Mouse (Mus musculus) G1E (cell line): ENCODE results near the gene Pik3r1.

ENCODE experiments used
- CTCF ChIP-seq: IDR thresholded peaks from 2 replicates; pipeline ENCODE4 v1.5.1; 2012; ENCODE audit warnings: low read depth, low read length, inconsistent platforms, mixed read lengths
- GATA1 ChIP-seq: IDR thresholded peaks from 2 replicates; pipeline ENCODE4 v1.6.1; 2012; ENCODE audit warnings: borderline replicate concordance, low read length, inconsistent platforms, mixed read lengths
- GATA2 ChIP-seq: IDR thresholded peaks from 2 replicates; pipeline ENCODE4 v1.6.1; 2012; ENCODE audit warnings: low read depth, low read length, inconsistent platforms, borderline replicate concordance
- POLR2AphosphoS5 ChIP-seq: IDR thresholded peaks from 2 replicates; pipeline ENCODE4 v1.6.1; 2012; ENCODE audit warnings: low read depth, low read length, inconsistent platforms; ENCODE audit not compliant: insufficient replicate concordance
- TAL1 ChIP-seq: conservative IDR thresholded peaks from 2 replicates; pipeline ENCODE4 v1.6.1; 2012; ENCODE audit warnings: low read depth, low read length, inconsistent platforms, mixed read lengths

DNA sequence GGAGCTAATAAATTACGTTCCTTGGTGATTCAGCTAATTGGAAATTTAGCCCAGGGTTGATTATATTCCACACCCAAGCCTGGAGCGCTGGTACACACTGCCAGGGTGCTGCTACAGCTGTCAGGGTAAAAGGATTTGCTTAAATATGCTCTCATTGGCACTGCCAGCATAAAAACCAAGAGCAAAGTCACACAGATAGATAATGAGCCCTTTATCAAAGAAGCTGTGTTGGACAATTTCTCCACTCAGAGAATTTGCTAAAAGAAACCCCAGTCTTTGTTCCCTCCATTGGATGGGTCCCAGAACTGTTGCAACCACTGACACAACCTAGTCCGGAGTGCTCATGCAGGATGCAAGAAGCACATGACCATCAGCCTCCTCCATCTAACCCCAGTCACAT is 9.8 kb upstream of the Pik3r1 start:
- TF ChIP-seq POLR2AphosphoS5 (no peak), CTCF (no peak), TAL1 (no peak), GATA1 (no peak), GATA2 (no peak)
